Mouse (Mus musculus) testis, adult 2 months (tissue): ENCODE measurements around the gene Foxp1.

Experiments used
- CTCF ChIP-seq: fragments of 200-500 bp; IDR thresholded peaks from 2 replicates; pipeline ENCODE4 v1.5.1; 2012; ENCODE audit warnings: low read depth, mild to moderate bottlenecking, inconsistent platforms, low read length, moderate library complexity; ENCODE audit not compliant: control insufficient read depth, insufficient read depth, insufficient replicate concordance
- POLR2A ChIP-seq: fragments of 200-500 bp; IDR thresholded peaks from 2 replicates; pipeline ENCODE4 v1.6.1; 2012; ENCODE audit warnings: low read depth, mild to moderate bottlenecking, inconsistent platforms, low read length, moderate library complexity; ENCODE audit not compliant: control insufficient read depth

DNA sequence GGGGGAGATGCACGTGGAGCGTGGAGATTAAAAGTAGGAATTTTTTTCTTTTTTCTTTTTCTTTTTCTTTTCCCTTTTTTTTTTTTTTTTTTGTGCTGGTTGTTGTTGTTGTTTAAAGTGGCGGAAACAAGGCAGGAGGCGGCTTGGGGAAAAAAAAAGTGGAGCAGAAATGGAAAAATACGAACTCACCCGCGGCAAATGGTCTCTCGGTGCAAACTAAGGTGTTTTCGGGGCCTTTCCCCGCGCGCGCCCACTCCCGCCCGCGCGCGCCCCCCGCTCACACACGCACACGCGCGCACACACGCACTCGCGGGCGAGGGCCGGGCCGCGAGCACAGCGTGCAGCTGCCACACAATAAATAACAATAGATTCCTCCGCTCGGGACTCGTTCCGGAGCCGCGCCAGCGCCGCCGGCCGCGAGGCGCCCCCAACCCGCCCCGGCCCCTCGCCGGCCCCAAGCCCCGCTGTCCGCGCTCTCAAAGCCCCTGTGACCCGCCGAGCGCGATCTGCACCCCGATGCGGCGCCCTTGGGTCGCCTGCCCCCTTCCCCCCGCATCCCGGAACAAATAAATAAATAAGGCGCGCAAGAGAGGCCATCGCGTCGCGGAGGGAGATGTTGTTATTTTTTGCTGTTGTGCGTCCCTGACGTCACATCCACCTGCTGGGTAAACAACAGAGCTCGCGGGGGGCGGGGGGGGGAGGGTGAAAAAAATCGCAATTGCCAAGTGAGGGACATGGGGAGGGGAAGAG is at the start of gene Foxp1:
- TF ChIP-seq POLR2A (no peak), CTCF (no peak)
